Mouse (Mus musculus): ENCODE results near the gene Sept10. TPM values are rescaled to one million over a fixed set of nuclear protein-coding genes. Genes with fewer than 3 reads are reported as not detected.

Gene Sept10
- total RNA-seq (2023), result 1.1 TPM

GRCm38 (mm10) chr10:59221473-59222270 lies at the start of gene Sept10, which contains the start of gene Sowahc:
Sept10 (minus strand) TSS chr10:59221847.
Sowahc (plus strand) TSS chr10:59221953.

Other genes with a start within 250 kb of the Sept10 start
- 1.9 TPM for gene Sowahc, start 106 bp upstream of the Sept10 start, total RNA-seq (2023)
- 24.9 TPM for gene P4ha1, start 101.4 kb upstream of the Sept10 start, total RNA-seq (2023)
- gene Gm10273, start 173.8 kb upstream of the Sept10 start, total RNA-seq (2023), result 10.1 TPM
- not detected for gene Pla2g12b, start 181.8 kb upstream of the Sept10 start, total RNA-seq (2023)
- not detected for gene Oit3, start 219.9 kb upstream of the Sept10 start, total RNA-seq (2023)

Data from CD4-positive naive resting alpha-beta T cell, adult 57 days (primary cell).